Mouse (Mus musculus): Measurements from ENCODE around the gene Cyth4. TPM values are rescaled to one million over a fixed set of nuclear protein-coding genes. Genes with fewer than 3 reads are reported as not detected.

Cyth4 gene
- polyA plus RNA-seq, 1 experiment from 2014 or later: 5.1 TPM

- H3K9me3 ChIP-seq: no peaks in the 10 kb centered on the region
- ATAC-seq (ENCODE audit: insufficient number of reproducible peaks, insufficient read depth, low FRiP score, low TSS enrichment, low read depth): no peak
- no peak overlapping the region for H3K4me2 ChIP-seq
- peaks cover 34% of the 10 kb centered on the region for H3K27me3 ChIP-seq
- H3K4me1 ChIP-seq (replicated peaks): no peaks in the 10 kb centered on the region
- no peak overlapping the region for H3K4me3 ChIP-seq (replicated peaks)
- no peaks in the 10 kb centered on the region for H3K36me3 ChIP-seq
- H3K9ac ChIP-seq (replicated peaks): no peak overlapping the region
- H3K27ac ChIP-seq: no peak overlapping the region
- WGBS: 48% methylated on average over 13 of the region's 13 CpGs
Observed at GRCm38 (mm10) chr15:78624431-78624950, 27.6 kb downstream of the Cyth4 start.

DNA sequence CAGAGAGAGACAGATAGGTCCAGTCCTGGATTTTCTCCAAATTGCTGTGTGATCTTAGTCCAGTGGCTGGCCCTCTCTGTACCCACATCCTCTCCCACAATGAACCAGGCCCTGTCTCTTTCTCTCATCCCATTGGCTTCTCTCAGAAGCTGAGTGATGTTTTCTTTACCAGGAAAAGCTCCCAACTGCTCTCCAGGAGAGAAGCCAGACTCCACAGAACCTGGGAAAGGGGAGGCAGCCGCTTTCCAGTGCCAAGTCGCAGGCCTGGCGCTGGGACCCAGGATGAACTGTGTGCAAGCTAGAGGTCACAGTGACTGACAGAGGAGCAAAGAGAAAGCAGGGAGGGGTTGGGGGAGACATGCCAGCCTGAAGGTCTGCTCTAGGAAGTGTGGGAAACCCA, 28.1 kb downstream of the Cyth4 start:
- H3K4me3 ChIP-seq (replicated peaks): no peak overlapping the region
- H3K4me1 ChIP-seq (replicated peaks): no peaks in the 10 kb centered on the region
- H3K27me3 ChIP-seq: peaks cover 33% of the 10 kb centered on the region
- no peaks in the 10 kb centered on the region for H3K9me3 ChIP-seq
- no peaks in the 10 kb centered on the region for H3K36me3 ChIP-seq
- WGBS: 81% methylated on average over 3 of the region's 3 CpGs
- no peak overlapping the region for H3K9ac ChIP-seq (replicated peaks)
- no peak overlapping the region for H3K27ac ChIP-seq
- no peak overlapping the region for H3K4me2 ChIP-seq
- no peak for ATAC-seq (ENCODE audit: insufficient number of reproducible peaks, insufficient read depth, low FRiP score, low TSS enrichment, low read depth)

DNA sequence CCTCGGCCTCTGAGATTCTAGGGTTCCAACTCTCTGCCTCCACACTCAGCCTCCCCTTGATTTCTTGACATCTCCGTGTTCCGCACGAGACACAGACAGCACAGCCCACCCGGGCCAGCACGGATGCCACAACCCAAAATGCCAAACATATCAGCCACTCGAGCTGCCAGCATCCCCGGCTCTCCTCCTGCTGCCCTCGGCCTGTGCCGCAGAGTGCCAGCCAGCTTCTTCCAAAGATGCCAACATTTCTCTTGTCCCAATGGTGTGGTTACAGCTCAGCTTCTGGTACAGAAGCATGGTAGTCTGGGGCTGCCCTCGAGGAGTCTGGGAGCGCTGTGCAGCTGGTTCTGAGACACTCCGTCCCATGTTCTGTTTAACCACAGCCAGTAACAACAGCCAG, 29.4 kb downstream of the Cyth4 start:
- WGBS: 86% methylated on average over 13 of the region's 13 CpGs
- Histone ChIP-seq H3K4me3 (replicated peaks) (no peak overlapping the region), H3K36me3 (no peaks in the 10 kb centered on the region)

GRCm38 (mm10) chr15:78632387-78632786, 35.5 kb downstream of the Cyth4 start:
- WGBS: 69% methylated on average over 2 of the region's 2 CpGs
- H3K36me3 ChIP-seq: no peaks in the 10 kb centered on the region
- no peak overlapping the region for H3K9ac ChIP-seq (replicated peaks)
- H3K9me3 ChIP-seq: no peaks in the 10 kb centered on the region
- no peak for ATAC-seq (ENCODE audit: insufficient number of reproducible peaks, insufficient read depth, low FRiP score, low TSS enrichment, low read depth)
- H3K27ac ChIP-seq: no peak overlapping the region
- no peak overlapping the region for H3K4me3 ChIP-seq (replicated peaks)
- H3K27me3 ChIP-seq: peaks cover 15% of the 10 kb centered on the region
- no peak overlapping the region for H3K4me2 ChIP-seq
- peaks cover 26% of the 10 kb centered on the region for H3K4me1 ChIP-seq (replicated peaks)

More for the DNA sequence above, 29.4 kb downstream of the Cyth4 start:
- Histone ChIP-seq H3K27me3 (peaks cover 29% of the 10 kb centered on the region), H3K4me2 (no peak overlapping the region), H3K9ac (replicated peaks) (no peak overlapping the region), H3K27ac (no peak overlapping the region), H3K4me1 (replicated peaks) (no peaks in the 10 kb centered on the region), H3K9me3 (no peaks in the 10 kb centered on the region)
- no peak for ATAC-seq (ENCODE audit: insufficient number of reproducible peaks, insufficient read depth, low FRiP score, low TSS enrichment, low read depth)

DNA sequence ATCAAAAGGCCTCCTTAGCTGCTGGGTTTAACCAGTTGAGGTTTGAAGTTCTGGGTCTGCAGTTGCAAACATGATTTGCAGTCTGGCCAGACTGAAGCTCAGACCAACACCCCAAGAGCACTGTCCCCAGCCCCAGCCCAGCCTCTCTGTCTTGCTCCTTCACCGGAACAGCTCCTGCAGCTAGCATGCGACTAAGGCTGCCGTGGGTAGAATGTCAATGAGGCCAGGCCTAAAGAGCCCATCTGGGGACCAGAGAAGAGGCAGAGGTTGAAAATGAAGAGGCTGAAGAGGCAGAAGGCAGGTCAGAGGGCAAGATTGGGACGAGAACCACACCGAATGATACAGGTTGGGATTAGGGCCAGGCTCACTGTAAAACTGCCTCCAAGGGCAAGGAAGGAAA, 36.6 kb downstream of the Cyth4 start:
- Histone ChIP-seq H3K4me2 (no peak overlapping the region), H3K4me3 (replicated peaks) (no peak overlapping the region), H3K36me3 (no peaks in the 10 kb centered on the region), H3K27ac (no peak overlapping the region), H3K9ac (replicated peaks) (no peak overlapping the region), H3K4me1 (replicated peaks) (peaks cover 36% of the 10 kb centered on the region), H3K9me3 (no peaks in the 10 kb centered on the region), H3K27me3 (peaks cover 22% of the 10 kb centered on the region)
- ATAC-seq (ENCODE audit: insufficient number of reproducible peaks, insufficient read depth, low FRiP score, low TSS enrichment, low read depth): no peak
- 67% methylated on average over 5 of the region's 5 CpGs for WGBS

DNA sequence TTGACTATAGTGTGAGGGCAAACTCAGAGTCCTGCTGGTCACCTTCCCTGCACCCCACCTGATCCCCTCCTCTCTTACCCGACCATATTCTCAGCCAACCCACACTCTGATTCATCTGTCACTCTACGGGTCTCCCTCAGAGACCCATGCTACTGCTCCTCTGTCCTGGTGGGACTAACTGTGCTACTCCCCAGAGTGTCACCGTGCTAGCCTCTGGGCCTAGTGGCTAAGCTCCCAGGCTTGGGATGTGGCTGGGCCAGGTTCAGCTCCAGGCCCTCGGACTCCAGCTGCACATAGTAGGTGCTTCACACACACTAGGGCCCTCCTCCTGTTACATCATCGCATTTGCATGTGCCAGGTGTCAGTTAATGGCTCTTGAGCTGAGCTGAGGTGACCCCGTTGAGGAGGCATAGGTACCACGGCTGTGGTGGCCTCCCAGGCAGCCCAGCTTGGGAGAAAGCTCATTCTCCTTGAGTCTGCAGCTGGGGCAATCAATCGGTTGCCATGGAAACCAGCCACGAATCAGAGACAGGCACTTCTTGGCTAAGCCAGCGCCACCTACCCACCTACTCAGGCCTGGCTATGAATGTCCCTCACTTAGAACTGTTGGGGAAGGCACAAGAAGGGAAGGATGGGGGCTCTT, 37.4 kb downstream of the Cyth4 start:
- Histone ChIP-seq H3K4me1 (replicated peaks) (peaks cover 38% of the 10 kb centered on the region), H3K9me3 (no peaks in the 10 kb centered on the region), H3K27me3 (peaks cover 28% of the 10 kb centered on the region), H3K4me3 (replicated peaks) (no peak overlapping the region), H3K27ac (no peak overlapping the region), H3K4me2 (no peak overlapping the region), H3K36me3 (no peaks in the 10 kb centered on the region), H3K9ac (replicated peaks) (no peak overlapping the region)
- 27% methylated on average over 10 of the region's 10 CpGs for WGBS
- 0 out of 2 replicates have a peak, but pooled peaks have one; percentile 29 for ATAC-seq (ENCODE audit: insufficient number of reproducible peaks, insufficient read depth, low FRiP score, low TSS enrichment, low read depth)

- H3K27me3 ChIP-seq: peaks cover 33% of the 10 kb centered on the region
- no peak overlapping the region for H3K27ac ChIP-seq
- H3K4me1 ChIP-seq (replicated peaks): peaks cover 38% of the 10 kb centered on the region
- no peak overlapping the region for H3K4me3 ChIP-seq (replicated peaks)
- no peak overlapping the region for H3K4me2 ChIP-seq
- H3K9me3 ChIP-seq: no peaks in the 10 kb centered on the region
- ATAC-seq (ENCODE audit: insufficient number of reproducible peaks, insufficient read depth, low FRiP score, low TSS enrichment, low read depth): no peak
- no peak overlapping the region for H3K9ac ChIP-seq (replicated peaks)
- H3K36me3 ChIP-seq: no peaks in the 10 kb centered on the region
- WGBS: 37% methylated on average over 7 of the region's 7 CpGs
Observed at GRCm38 (mm10) chr15:78635231-78635630, 38.4 kb downstream of the Cyth4 start.

DNA sequence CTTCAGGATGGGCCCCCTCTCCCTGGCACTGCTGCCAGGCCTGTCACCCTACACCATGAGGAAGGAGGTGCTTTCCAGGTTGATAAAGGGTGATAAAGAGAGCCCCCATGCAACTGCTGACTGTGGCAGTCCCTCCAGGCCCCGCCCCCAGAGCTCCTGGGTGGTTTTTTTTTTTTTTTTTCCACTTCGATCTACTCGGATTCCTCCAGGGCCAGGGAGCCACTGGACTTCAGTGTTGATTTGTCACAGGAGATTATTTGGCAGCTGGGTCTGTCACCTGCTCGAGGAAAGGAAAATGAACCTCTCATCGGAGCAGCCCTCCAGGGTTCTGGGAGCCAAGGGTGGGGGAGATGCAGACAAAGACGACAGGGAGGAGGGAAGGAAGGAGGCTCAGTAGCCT, 46.8 kb downstream of the Cyth4 start:
- H3K27ac ChIP-seq: no peak overlapping the region
- peaks cover 25% of the 10 kb centered on the region; the same call in 1 of the 2 replicates for H3K27me3 ChIP-seq
- no peak overlapping the region for H3K4me3 ChIP-seq (replicated peaks)
- no peaks in the 10 kb centered on the region for H3K9me3 ChIP-seq
- H3K4me1 ChIP-seq (replicated peaks): 0 out of 2 replicates have a peak, but pooled peaks cover 5% of the 10 kb centered on the region
- ATAC-seq (ENCODE audit: insufficient number of reproducible peaks, insufficient read depth, low FRiP score, low TSS enrichment, low read depth): no peak
- no peaks in the 10 kb centered on the region for H3K36me3 ChIP-seq
- no peak overlapping the region for H3K9ac ChIP-seq (replicated peaks)
- no peak overlapping the region for H3K4me2 ChIP-seq
- 24% methylated on average over 6 of the region's 6 CpGs for WGBS

GRCm38 (mm10) chr15:78644606-78645005, 47.8 kb downstream of the Cyth4 start:
- H3K9me3 ChIP-seq: no peaks in the 10 kb centered on the region
- H3K9ac ChIP-seq (replicated peaks): no peak overlapping the region
- H3K4me2 ChIP-seq: no peak overlapping the region
- no peak overlapping the region for H3K4me3 ChIP-seq (replicated peaks)
- H3K36me3 ChIP-seq: no peaks in the 10 kb centered on the region
- no peak for ATAC-seq (ENCODE audit: insufficient number of reproducible peaks, insufficient read depth, low FRiP score, low TSS enrichment, low read depth)
- H3K27ac ChIP-seq: no peak overlapping the region
- peaks cover 19% of the 10 kb centered on the region; the same call in 1 of the 2 replicates for H3K27me3 ChIP-seq
- peaks cover 4% of the 10 kb centered on the region; the same call in 1 of the 2 replicates for H3K4me1 ChIP-seq (replicated peaks)
- WGBS: 49% methylated on average over 8 of the region's 8 CpGs

- Histone ChIP-seq H3K4me3 (replicated peaks) (no peak overlapping the region), H3K9ac (replicated peaks) (no peak overlapping the region), H3K36me3 (no peaks in the 10 kb centered on the region), H3K27ac (no peak overlapping the region), H3K4me1 (replicated peaks) (peaks cover 4% of the 10 kb centered on the region; the same call in 1 of the 2 replicates), H3K27me3 (peaks cover 15% of the 10 kb centered on the region; the same call in 1 of the 2 replicates), H3K4me2 (no peak overlapping the region), H3K9me3 (no peaks in the 10 kb centered on the region)
- WGBS: 65% methylated on average over 4 of the region's 4 CpGs
- ATAC-seq (ENCODE audit: insufficient number of reproducible peaks, insufficient read depth, low FRiP score, low TSS enrichment, low read depth): no peak
Observed at GRCm38 (mm10) chr15:78647746-78648145, 50.9 kb downstream of the Cyth4 start.

DNA sequence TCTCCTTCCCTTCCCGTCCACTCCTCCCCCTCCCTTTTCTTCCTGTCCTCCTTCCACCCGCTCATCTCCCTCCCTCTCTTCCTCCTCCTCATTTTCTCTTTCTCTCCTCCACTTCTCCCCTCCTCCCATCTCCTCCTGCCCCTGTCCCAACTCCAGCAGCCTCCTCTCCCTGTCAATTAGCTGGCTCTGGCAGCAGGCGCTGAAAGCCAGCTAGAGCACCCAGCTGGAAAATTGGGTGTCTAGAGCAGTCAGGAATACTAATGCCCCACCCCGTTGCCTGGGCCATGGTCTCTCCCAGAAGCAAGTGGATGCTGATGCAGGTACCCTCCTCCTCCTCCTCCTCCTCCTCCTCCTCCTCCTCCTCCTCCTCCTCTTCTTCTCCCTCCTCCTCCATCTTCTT, 54.3 kb downstream of the Cyth4 start:
- Histone ChIP-seq H3K27me3 (0 out of 2 replicates have a peak, but pooled peaks cover 4% of the 10 kb centered on the region), H3K4me3 (replicated peaks) (no peak overlapping the region), H3K4me1 (replicated peaks) (no peaks in the 10 kb centered on the region; the same call in 1 of the 2 replicates), H3K4me2 (no peak overlapping the region), H3K9me3 (no peaks in the 10 kb centered on the region), H3K27ac (no peak overlapping the region), H3K9ac (replicated peaks) (no peak overlapping the region), H3K36me3 (no peaks in the 10 kb centered on the region)
- no peak for ATAC-seq (ENCODE audit: insufficient number of reproducible peaks, insufficient read depth, low FRiP score, low TSS enrichment, low read depth)
- 46% methylated on average over 4 of the region's 4 CpGs for WGBS

GRCm38 (mm10) chr15:78664268-78664667, 67.4 kb downstream of the Cyth4 start:
- Histone ChIP-seq H3K9ac (replicated peaks) (no peak overlapping the region), H3K4me2 (no peak overlapping the region), H3K4me1 (replicated peaks) (no peaks in the 10 kb centered on the region), H3K9me3 (no peaks in the 10 kb centered on the region), H3K4me3 (replicated peaks) (no peak overlapping the region), H3K36me3 (no peaks in the 10 kb centered on the region), H3K27ac (no peak overlapping the region), H3K27me3 (peaks cover 12% of the 10 kb centered on the region; the same call in 1 of the 2 replicates)
- ATAC-seq (ENCODE audit: insufficient number of reproducible peaks, insufficient read depth, low FRiP score, low TSS enrichment, low read depth): no peak
- 74% methylated on average over 5 of the region's 5 CpGs for WGBS
